Mouse (Mus musculus) cerebellum, adult 2 months (tissue): ENCODE measurements around the gene Sapcd1.

Source experiments
- CTCF ChIP-seq: fragments of 200-500 bp; IDR thresholded peaks from 2 replicates; pipeline ENCODE4 v1.5.1; 2011; ENCODE audit warnings: low read depth, mild to moderate bottlenecking, control low read depth, low read length, moderate library complexity, borderline replicate concordance; ENCODE audit not compliant: insufficient read depth
- POLR2A ChIP-seq: fragments of 200-500 bp; IDR thresholded peaks from 2 replicates; pipeline ENCODE4 v1.6.1; 2011; ENCODE audit warnings: low read length, control low read depth, borderline replicate concordance; ENCODE audit not compliant: insufficient read depth

GRCm38 (mm10) chr17:35060737-35061297 lies 33.0 kb upstream of the Sapcd1 start:
- TF ChIP-seq POLR2A (no peak), CTCF (no peak)
